Mouse (Mus musculus) heart, adult 2 months (tissue): ENCODE measurements around the gene Fgfr2.

ENCODE experiments used
- CTCF ChIP-seq: fragments of 200-600 bp; IDR thresholded peaks from 2 replicates; pipeline ENCODE4 v1.8.1; 2022; ENCODE audit warnings: antibody characterized with exemption, mild to moderate bottlenecking, moderate library complexity
- EP300 ChIP-seq: fragments of 200-500 bp; IDR thresholded peaks from 2 replicates; pipeline ENCODE4 v1.6.1; 2011; ENCODE audit warnings: low read depth, low read length, control low read depth; ENCODE audit not compliant: insufficient read depth

- TF ChIP-seq CTCF: peak; percentile 46
- no peak for TF ChIP-seq EP300
These were observed 1365.2 kb downstream of the Fgfr2 start for GRCm38 (mm10) chr7:131757922-131758321.
